Mouse (Mus musculus) thymus, adult 2 months (tissue): ENCODE results near the gene Rab3a.

ENCODE experiments used
- CTCF ChIP-seq: fragments of 200-500 bp; IDR thresholded peaks from 2 replicates; pipeline ENCODE4 v1.5.1; 2012; ENCODE audit warnings: mild to moderate bottlenecking, control low read depth, low read length, moderate library complexity, borderline replicate concordance; ENCODE audit not compliant: control insufficient read depth, poor library complexity, insufficient read depth; ENCODE audit errors: extremely low read depth
- POLR2A ChIP-seq: fragments of 200-500 bp; IDR thresholded peaks from 2 replicates; pipeline ENCODE4 v1.6.1; 2012; ENCODE audit warnings: mild to moderate bottlenecking, low read length, control low read depth, moderate library complexity; ENCODE audit not compliant: control insufficient read depth, poor library complexity, insufficient read depth; ENCODE audit errors: extremely low read depth

DNA sequence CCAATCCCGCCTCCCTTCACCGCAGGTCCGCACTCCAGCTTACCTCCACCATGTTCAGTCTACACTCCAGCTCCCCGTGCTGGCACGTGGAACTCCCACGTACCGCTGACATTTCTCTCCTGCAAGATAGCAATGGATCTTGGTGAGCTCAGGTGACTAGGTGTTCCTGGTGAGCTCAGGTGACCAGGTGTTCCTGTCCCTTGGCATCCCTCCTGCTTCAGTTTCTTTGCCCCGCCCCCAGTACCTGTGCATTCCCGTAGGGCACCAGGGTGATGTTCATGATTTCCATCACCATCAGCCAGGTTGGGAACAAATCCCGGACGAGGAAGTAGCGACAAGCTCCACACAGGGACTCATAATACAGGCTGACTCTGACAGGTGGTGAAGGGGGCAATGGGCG, 10.2 kb downstream of the Rab3a start:
- TF ChIP-seq CTCF (no peak), POLR2A (no peak)
